Mouse (Mus musculus) stomach, embryonic 16.5 days (tissue): ENCODE results near the gene Foxp1. TPM values are rescaled to one million over a fixed set of nuclear protein-coding genes. Genes with fewer than 3 reads are reported as not detected.

Source experiments
- ATAC-seq: fragments of 200-750 bp; cut with Nextera tagmentation; 2 replicates; pipeline ENCODE4 v1.8.0; 2017; ENCODE audit warnings: moderate number of reproducible peaks, moderate TSS enrichment; ENCODE audit not compliant: insufficient read depth, low FRiP score
- H3K27ac ChIP-seq: fragments of 300-500 bp; sonication (generic); 2 replicates; pipeline ENCODE4 v1.5.1; 2014; ENCODE audit warnings: low read length
- H3K27me3 ChIP-seq: fragments of 300-500 bp; sonication (generic); 2 replicates; pipeline ENCODE4 v1.6.1; 2014; ENCODE audit warnings: low read length, control low read depth, mixed read lengths; ENCODE audit not compliant: control insufficient read depth, insufficient read depth
- H3K36me3 ChIP-seq: fragments of 300-500 bp; sonication (generic); 2 replicates; pipeline ENCODE4 v1.6.1; 2014; ENCODE audit warnings: low read length; ENCODE audit not compliant: control insufficient read depth, insufficient read depth
- H3K4me1 ChIP-seq: fragments of 300-500 bp; sonication (generic); 2 replicates; pipeline ENCODE4 v1.6.1; 2014; ENCODE audit warnings: low read length, control low read depth, mixed read lengths; ENCODE audit not compliant: control insufficient read depth, insufficient read depth
- H3K4me2 ChIP-seq: fragments of 300-500 bp; sonication (generic); 2 replicates; pipeline ENCODE4 v1.6.1; 2014; ENCODE audit warnings: low read depth, low read length, mixed read lengths
- H3K4me3 ChIP-seq: fragments of 300-500 bp; sonication (generic); replicated peaks from 2 replicates; pipeline ENCODE4 v1.5.1; 2014; ENCODE audit warnings: mild to moderate bottlenecking, low read length
- H3K9ac ChIP-seq: fragments of 300-500 bp; sonication (generic); 2 replicates; pipeline ENCODE4 v1.6.1; 2014; ENCODE audit warnings: low read length
- H3K9me3 ChIP-seq: fragments of 300-500 bp; sonication (generic); replicated peaks from 2 replicates; pipeline ENCODE4 v1.6.1; 2016; ENCODE audit warnings: low read length, control low read depth; ENCODE audit not compliant: control insufficient read depth
- WGBS: fragments of 180-500 bp; shearing (Covaris S2); extraction: QIAGEN DNeasy Blood & Tissue Kit; methylation state at CpG from one replicate; pipeline ENCODE4 v1.1.7; 2014; 5-methylcytosine and 5-hydroxymethylcytosine counted together
- polyA plus RNA-seq: library from polyadenylated mRNA; unstranded; fragments of >200 nt; fragmentation: Nextera tagmentation; extraction: Ambion mirVana; gene quantifications from 2 replicates; pipeline ENCODE4 v1.2.1, GENCODE M21; 2015

Gene Foxp1
- polyA plus RNA-seq, 1 experiment from 2014 or later, result 108 TPM

GRCm38 (mm10) chr6:99511862-99512261 lies 10.7 kb downstream of the Foxp1 start:
- 0 out of 2 replicates have a peak overlapping the region, but pooled peaks have one; percentile 14 for H3K9ac ChIP-seq
- peak; percentile 56; the same call in 1 of the 2 replicates for ATAC-seq
- H3K36me3 ChIP-seq, result no peaks in the 10 kb centered on the region
- H3K4me2 ChIP-seq, result peak overlapping the region; percentile 30
- H3K4me3 ChIP-seq, result 0 out of 2 replicates have a peak overlapping the region, but pooled peaks have one; percentile 7
- H3K4me1 ChIP-seq, result peaks cover 17% of the 10 kb centered on the region
- no peaks in the 10 kb centered on the region for H3K9me3 ChIP-seq
- H3K27me3 ChIP-seq, result no peaks in the 10 kb centered on the region
- WGBS, result 32% methylated on average over 6 of the region's 6 CpGs
- no peak overlapping the region for H3K27ac ChIP-seq

- Histone ChIP-seq H3K4me2 (no peak overlapping the region), H3K4me1 (peaks cover 13% of the 10 kb centered on the region), H3K4me3 (no peak overlapping the region), H3K9me3 (no peaks in the 10 kb centered on the region), H3K9ac (no peak overlapping the region), H3K27ac (no peak overlapping the region), H3K36me3 (no peaks in the 10 kb centered on the region), H3K27me3 (no peaks in the 10 kb centered on the region)
- 76% methylated on average over 9 of the region's 9 CpGs for WGBS
- no peak for ATAC-seq
Measured at GRCm38 (mm10) chr6:99509189-99509592, 13.3 kb downstream of the Foxp1 start.

GRCm38 (mm10) chr6:99506816-99507215 lies 15.7 kb downstream of the Foxp1 start:
- Histone ChIP-seq H3K36me3 (no peaks in the 10 kb centered on the region), H3K27me3 (no peaks in the 10 kb centered on the region), H3K4me2 (no peak overlapping the region), H3K9me3 (no peaks in the 10 kb centered on the region), H3K4me3 (no peak overlapping the region), H3K4me1 (peaks cover 8% of the 10 kb centered on the region; the same call in 1 of the 2 replicates), H3K27ac (no peak overlapping the region), H3K9ac (no peak overlapping the region)
- WGBS, result 73% methylated on average over 6 of the region's 6 CpGs
- no peak for ATAC-seq

GRCm38 (mm10) chr6:99503741-99504140 lies 18.8 kb downstream of the Foxp1 start:
- no peak overlapping the region for H3K4me2 ChIP-seq
- WGBS, result 96% methylated on average over 1 of the region's 1 CpGs
- no peaks in the 10 kb centered on the region for H3K27me3 ChIP-seq
- H3K9me3 ChIP-seq, result no peaks in the 10 kb centered on the region
- no peak overlapping the region for H3K9ac ChIP-seq
- no peak for ATAC-seq
- H3K27ac ChIP-seq, result no peak overlapping the region
- H3K4me3 ChIP-seq, result no peak overlapping the region
- H3K36me3 ChIP-seq, result no peaks in the 10 kb centered on the region
- no peaks in the 10 kb centered on the region for H3K4me1 ChIP-seq

GRCm38 (mm10) chr6:99502727-99503126 lies 19.8 kb downstream of the Foxp1 start:
- Histone ChIP-seq H3K27me3 (no peaks in the 10 kb centered on the region), H3K4me1 (no peaks in the 10 kb centered on the region), H3K4me3 (no peak overlapping the region), H3K4me2 (no peak overlapping the region), H3K36me3 (no peaks in the 10 kb centered on the region), H3K9ac (no peak overlapping the region), H3K27ac (no peak overlapping the region), H3K9me3 (no peaks in the 10 kb centered on the region)
- 0 out of 2 replicates have a peak, but pooled peaks have one; percentile 21 for ATAC-seq
- 72% methylated on average over 2 of the region's 2 CpGs for WGBS

- H3K27me3 ChIP-seq, result no peaks in the 10 kb centered on the region
- no peaks in the 10 kb centered on the region for H3K36me3 ChIP-seq
- no peak overlapping the region for H3K9ac ChIP-seq
- H3K27ac ChIP-seq, result no peak overlapping the region
- H3K4me2 ChIP-seq, result no peak overlapping the region
- no peak for ATAC-seq
- H3K4me1 ChIP-seq, result no peaks in the 10 kb centered on the region
- H3K4me3 ChIP-seq, result no peak overlapping the region
- no peaks in the 10 kb centered on the region for H3K9me3 ChIP-seq
- WGBS, result 90% methylated on average over 6 of the region's 6 CpGs
Measured at GRCm38 (mm10) chr6:99502314-99502713, 20.2 kb downstream of the Foxp1 start.

- Histone ChIP-seq H3K4me2 (no peak overlapping the region), H3K27me3 (no peaks in the 10 kb centered on the region), H3K36me3 (no peaks in the 10 kb centered on the region), H3K9ac (no peak overlapping the region), H3K4me3 (no peak overlapping the region), H3K9me3 (no peaks in the 10 kb centered on the region), H3K27ac (no peak overlapping the region), H3K4me1 (peaks cover 9% of the 10 kb centered on the region; the same call in 1 of the 2 replicates)
- ATAC-seq, result no peak
- 91% methylated on average over 3 of the region's 3 CpGs for WGBS
Measured at GRCm38 (mm10) chr6:99500570-99501270, 21.8 kb downstream of the Foxp1 start.

- H3K36me3 ChIP-seq, result no peaks in the 10 kb centered on the region
- ATAC-seq, result no peak
- no peak overlapping the region for H3K4me2 ChIP-seq
- no peaks in the 10 kb centered on the region for H3K9me3 ChIP-seq
- peaks cover 9% of the 10 kb centered on the region for H3K4me1 ChIP-seq
- no peak overlapping the region for H3K9ac ChIP-seq
- WGBS, result 71% methylated on average over 7 of the region's 7 CpGs
- H3K27ac ChIP-seq, result no peak overlapping the region
- H3K4me3 ChIP-seq, result no peak overlapping the region
- no peaks in the 10 kb centered on the region for H3K27me3 ChIP-seq
Measured at GRCm38 (mm10) chr6:99498082-99498481, 24.4 kb downstream of the Foxp1 start.

GRCm38 (mm10) chr6:99496114-99496513 lies 26.4 kb downstream of the Foxp1 start:
- no peaks in the 10 kb centered on the region for H3K9me3 ChIP-seq
- no peak overlapping the region for H3K4me3 ChIP-seq
- H3K27me3 ChIP-seq, result no peaks in the 10 kb centered on the region
- no peaks in the 10 kb centered on the region for H3K36me3 ChIP-seq
- WGBS, result 54% methylated on average over 5 of the region's 5 CpGs
- no peak overlapping the region for H3K27ac ChIP-seq
- ATAC-seq, result peak; percentile 71; the same call in 1 of the 2 replicates
- H3K9ac ChIP-seq, result no peak overlapping the region
- no peak overlapping the region for H3K4me2 ChIP-seq
- peaks cover 17% of the 10 kb centered on the region for H3K4me1 ChIP-seq
